Mouse (Mus musculus) midbrain, embryonic 10.5 days (tissue): ENCODE measurements at regions not wholly inside any gene's neighbourhood (a gene's known extent, or its start where the extent isn't known, plus 50 kb on each side); places are given as distances from the start of the nearest gene placed in this dataset.

Source experiments
- DNase-seq: peaks from one replicate; pipeline ENCODE4 v3.0.0-alpha.2; 2017; ENCODE audit warnings: low spot score
- H3K27ac ChIP-seq: fragments of 300-500 bp; sonication (generic); replicated peaks from 2 replicates; pipeline ENCODE4 v1.5.1; 2016; ENCODE audit warnings: mild to moderate bottlenecking
- H3K27me3 ChIP-seq: fragments of 300-500 bp; sonication (generic); 2 replicates; pipeline ENCODE4 v1.6.1; 2016; ENCODE audit warnings: low read depth, mild to moderate bottlenecking; ENCODE audit not compliant: poor library complexity, severe bottlenecking
- H3K36me3 ChIP-seq: fragments of 300-500 bp; sonication (generic); 2 replicates; pipeline ENCODE4 v1.6.1; 2016; ENCODE audit warnings: mild to moderate bottlenecking, moderate library complexity
- H3K4me1 ChIP-seq: fragments of 300-500 bp; sonication (generic); 2 replicates; pipeline ENCODE4 v1.6.1; 2016
- H3K4me3 ChIP-seq: fragments of 300-500 bp; sonication (generic); 2 replicates; pipeline ENCODE4 v1.5.1; 2016; ENCODE audit warnings: mild to moderate bottlenecking, moderate library complexity
- H3K9me3 ChIP-seq: fragments of 300-500 bp; sonication (generic); replicated peaks from 2 replicates; pipeline ENCODE4 v1.6.1; 2016; ENCODE audit warnings: mild to moderate bottlenecking
- whole genome bisulfite sequencing: fragments of 180-500 bp; shearing (Covaris S2); methylation state at CpG from one replicate; pipeline ENCODE4 v1.1.7; 2016; 5-methylcytosine and 5-hydroxymethylcytosine counted together

DNA sequence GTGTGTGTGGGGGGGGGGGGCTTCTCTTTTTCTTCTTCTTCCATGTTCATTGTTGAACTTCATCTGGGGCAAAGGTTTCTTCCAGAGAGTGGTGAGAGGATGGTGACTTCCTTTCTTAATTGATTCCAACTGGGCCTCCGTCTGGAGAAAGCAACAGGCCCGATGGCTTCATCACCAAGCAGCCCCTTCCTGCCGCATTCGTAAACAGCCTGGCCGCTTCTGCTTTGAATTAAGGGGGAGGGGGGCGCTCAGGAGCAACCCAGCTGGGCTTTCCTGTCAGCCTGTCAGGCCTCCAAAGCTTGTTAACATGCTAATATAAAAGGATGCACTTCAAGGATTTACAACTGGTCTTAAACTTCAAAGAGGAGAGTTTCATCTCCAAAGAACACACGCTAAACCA, 111.5 kb downstream of the Tfap2c start:
- peak; percentile 68 for DNase-seq
- H3K9me3 ChIP-seq: 0 out of 2 replicates have a peak, but pooled peaks cover 3% of the 10 kb centered on the region
- H3K4me1 ChIP-seq: peaks cover 30% of the 10 kb centered on the region
- no peaks in the 10 kb centered on the region for H3K36me3 ChIP-seq
- no peak overlapping the region for H3K27ac ChIP-seq
- H3K4me3 ChIP-seq: peak overlapping the region; percentile 16; the same call in 1 of the 2 replicates
- WGBS: 2% methylated on average over 7 of the region's 7 CpGs
- peaks cover 55% of the 10 kb centered on the region for H3K27me3 ChIP-seq

- peak; percentile 20 for DNase-seq
- Histone ChIP-seq H3K36me3 (no peaks in the 10 kb centered on the region), H3K9me3 (0 out of 2 replicates have a peak, but pooled peaks cover 3% of the 10 kb centered on the region), H3K4me3 (peak overlapping the region; percentile 16; the same call in 1 of the 2 replicates), H3K27me3 (peaks cover 61% of the 10 kb centered on the region), H3K27ac (no peak overlapping the region; the same call in 1 of the 2 replicates), H3K4me1 (peaks cover 31% of the 10 kb centered on the region)
- 8% methylated on average over 15 of the region's 15 CpGs for WGBS
Measured at GRCm38 (mm10) chr2:172661418-172661980, 112.1 kb downstream of the Tfap2c start.

DNA sequence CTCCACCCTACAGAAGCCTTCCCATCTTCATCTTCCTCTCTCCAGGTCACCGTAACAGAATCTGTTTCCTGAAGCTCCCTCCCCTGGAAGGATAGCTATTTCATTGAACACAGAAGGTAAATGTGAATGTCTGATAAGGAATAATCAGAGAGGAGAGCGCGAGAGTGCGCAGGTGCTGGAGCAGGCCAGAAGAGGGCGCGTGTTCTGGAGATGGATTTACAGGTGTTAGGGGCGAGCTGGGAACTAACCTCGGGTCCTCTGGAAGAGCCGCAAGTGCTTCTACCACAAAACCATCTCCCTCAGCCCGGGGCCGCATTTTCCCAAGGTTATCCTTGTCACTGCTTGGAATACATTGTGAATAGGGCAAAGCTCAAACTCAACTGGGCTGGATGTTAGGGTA, 112.8 kb downstream of the Tfap2c start:
- H3K9me3 ChIP-seq: 0 out of 2 replicates have a peak, but pooled peaks cover 3% of the 10 kb centered on the region
- peaks cover 65% of the 10 kb centered on the region for H3K27me3 ChIP-seq
- H3K4me3 ChIP-seq: no peak overlapping the region
- H3K36me3 ChIP-seq: no peaks in the 10 kb centered on the region
- H3K27ac ChIP-seq: no peak overlapping the region
- WGBS: 62% methylated on average over 11 of the region's 11 CpGs
- no peak for DNase-seq
- H3K4me1 ChIP-seq: peaks cover 31% of the 10 kb centered on the region

DNA sequence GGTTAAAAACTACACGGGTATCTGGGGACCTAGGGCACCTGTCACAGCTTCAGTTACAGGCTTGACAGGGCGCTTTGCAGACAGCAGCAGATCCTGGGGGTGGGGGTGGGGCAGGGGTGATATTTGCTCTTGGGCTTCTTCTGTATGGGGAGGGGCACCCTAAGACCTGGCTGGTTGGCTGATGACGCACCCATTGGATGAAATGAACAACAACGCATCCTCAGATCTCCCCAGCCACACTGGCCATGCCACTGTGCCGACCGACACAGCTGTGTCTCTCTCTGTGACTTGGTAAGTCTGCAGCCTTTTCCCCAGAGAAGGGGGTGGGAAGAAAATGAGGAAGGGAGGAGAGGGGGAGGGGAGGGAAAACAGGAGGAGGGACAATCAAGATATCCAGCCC, 114.3 kb downstream of the Tfap2c start:
- H3K9me3 ChIP-seq: 0 out of 2 replicates have a peak, but pooled peaks cover 3% of the 10 kb centered on the region
- peaks cover 68% of the 10 kb centered on the region for H3K27me3 ChIP-seq
- WGBS: 6% methylated on average over 6 of the region's 6 CpGs
- no peaks in the 10 kb centered on the region for H3K36me3 ChIP-seq
- H3K4me1 ChIP-seq: peaks cover 31% of the 10 kb centered on the region
- H3K4me3 ChIP-seq: peak overlapping the region; percentile 33
- DNase-seq: no peak
- peak overlapping the region; percentile 42; the same call in 1 of the 2 replicates for H3K27ac ChIP-seq

GRCm38 (mm10) chr2:172673081-172673480, 123.7 kb downstream of the Tfap2c start:
- H3K4me1 ChIP-seq: 0 out of 2 replicates have a peak, but pooled peaks cover 6% of the 10 kb centered on the region
- DNase-seq: no peak
- H3K36me3 ChIP-seq: no peaks in the 10 kb centered on the region
- no peaks in the 10 kb centered on the region for H3K9me3 ChIP-seq
- 12% methylated on average over 2 of the region's 2 CpGs for WGBS
- H3K27ac ChIP-seq: no peak overlapping the region
- H3K4me3 ChIP-seq: no peak overlapping the region
- peaks cover 14% of the 10 kb centered on the region; the same call in 1 of the 2 replicates for H3K27me3 ChIP-seq

DNA sequence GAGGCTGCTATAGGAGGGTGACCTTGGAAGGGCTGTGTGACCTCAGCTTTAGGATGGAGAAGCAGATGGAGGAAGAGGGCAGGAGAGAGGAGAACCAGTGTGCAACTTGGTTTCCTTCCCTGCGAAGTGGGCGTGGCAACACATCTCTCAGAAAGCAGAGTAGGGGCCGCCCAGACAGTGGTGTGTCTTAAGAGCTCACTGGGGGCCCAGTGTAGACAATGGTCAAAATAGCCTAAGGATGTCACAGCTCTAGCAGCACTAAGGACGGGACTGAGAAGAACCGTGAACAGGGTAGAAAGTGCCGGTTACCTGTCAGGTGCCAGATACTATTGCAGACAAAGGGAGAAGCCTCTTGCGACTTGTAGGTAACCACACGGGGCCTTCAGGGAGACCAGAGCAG, 125.2 kb downstream of the Tfap2c start:
- Histone ChIP-seq H3K36me3 (no peaks in the 10 kb centered on the region), H3K27ac (no peak overlapping the region), H3K4me3 (no peak overlapping the region), H3K27me3 (0 out of 2 replicates have a peak, but pooled peaks cover 6% of the 10 kb centered on the region), H3K4me1 (0 out of 2 replicates have a peak, but pooled peaks cover 6% of the 10 kb centered on the region), H3K9me3 (no peaks in the 10 kb centered on the region)
- 85% methylated on average over 8 of the region's 8 CpGs for WGBS
- no peak for DNase-seq

DNA sequence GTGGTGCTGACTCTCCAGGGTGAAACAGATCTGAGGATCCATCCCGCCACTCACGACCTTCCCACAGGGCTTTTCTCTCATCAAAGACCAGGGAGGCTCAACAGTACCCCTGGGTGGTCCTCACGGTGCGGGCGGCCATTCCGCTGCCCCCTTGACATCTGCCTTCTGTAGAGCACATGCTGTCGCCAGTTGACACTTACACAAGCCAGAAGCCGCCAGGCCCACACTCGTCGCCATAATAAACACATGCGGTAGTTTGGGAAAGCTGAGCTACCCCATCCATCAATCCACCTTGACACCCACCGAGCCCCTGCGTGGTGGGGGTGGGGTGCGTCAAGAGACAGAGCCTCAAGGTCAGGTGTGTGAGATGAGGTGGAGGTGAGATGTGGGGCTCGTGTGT, 125.7 kb downstream of the Tfap2c start:
- H3K27ac ChIP-seq: no peak overlapping the region

DNA sequence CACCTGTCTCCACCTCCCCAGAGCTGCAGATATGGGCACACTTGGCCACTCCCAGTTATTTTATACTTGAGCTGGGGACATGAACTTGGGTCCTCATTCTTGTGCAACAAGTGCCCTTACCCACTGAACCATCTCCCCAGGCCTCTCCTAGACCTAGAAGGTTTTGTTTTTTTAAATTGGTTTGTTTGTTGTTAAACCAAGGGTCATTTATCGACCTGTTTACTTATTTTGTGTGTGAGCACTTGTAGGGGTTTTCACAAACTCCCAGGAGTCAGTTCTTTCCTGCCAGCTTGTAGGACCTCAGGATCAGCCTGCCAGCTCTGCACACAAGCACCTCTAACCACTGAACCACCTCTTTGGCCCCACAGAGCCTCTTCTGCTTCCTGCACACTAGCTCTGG, 140.8 kb downstream of the Tfap2c start:
- peaks cover 4% of the 10 kb centered on the region for H3K9me3 ChIP-seq
- H3K4me3 ChIP-seq: no peak overlapping the region
- 0 out of 2 replicates have a peak, but pooled peaks cover 2% of the 10 kb centered on the region for H3K27me3 ChIP-seq
- H3K27ac ChIP-seq: no peak overlapping the region
- DNase-seq: no peak
- H3K36me3 ChIP-seq: no peaks in the 10 kb centered on the region
- WGBS: 78% methylated on average over 1 of the region's 1 CpGs
- 0 out of 2 replicates have a peak, but pooled peaks cover 11% of the 10 kb centered on the region for H3K4me1 ChIP-seq

More for the DNA sequence above, 125.7 kb downstream of the Tfap2c start:
- Histone ChIP-seq H3K4me3 (no peak overlapping the region), H3K9me3 (no peaks in the 10 kb centered on the region), H3K27me3 (0 out of 2 replicates have a peak, but pooled peaks cover 2% of the 10 kb centered on the region), H3K4me1 (0 out of 2 replicates have a peak, but pooled peaks cover 6% of the 10 kb centered on the region), H3K36me3 (no peaks in the 10 kb centered on the region)
- 76% methylated on average over 15 of the region's 15 CpGs for WGBS
- DNase-seq: no peak

GRCm38 (mm10) chr2:172690931-172691651, 141.7 kb downstream of the Tfap2c start:
- H3K27me3 ChIP-seq: 0 out of 2 replicates have a peak, but pooled peaks cover 2% of the 10 kb centered on the region
- no peak for DNase-seq
- H3K27ac ChIP-seq: no peak overlapping the region
- 0 out of 2 replicates have a peak, but pooled peaks cover 11% of the 10 kb centered on the region for H3K4me1 ChIP-seq
- no peak overlapping the region for H3K4me3 ChIP-seq
- 72% methylated on average over 9 of the region's 9 CpGs for WGBS
- H3K9me3 ChIP-seq: peaks cover 4% of the 10 kb centered on the region
- H3K36me3 ChIP-seq: no peaks in the 10 kb centered on the region

DNA sequence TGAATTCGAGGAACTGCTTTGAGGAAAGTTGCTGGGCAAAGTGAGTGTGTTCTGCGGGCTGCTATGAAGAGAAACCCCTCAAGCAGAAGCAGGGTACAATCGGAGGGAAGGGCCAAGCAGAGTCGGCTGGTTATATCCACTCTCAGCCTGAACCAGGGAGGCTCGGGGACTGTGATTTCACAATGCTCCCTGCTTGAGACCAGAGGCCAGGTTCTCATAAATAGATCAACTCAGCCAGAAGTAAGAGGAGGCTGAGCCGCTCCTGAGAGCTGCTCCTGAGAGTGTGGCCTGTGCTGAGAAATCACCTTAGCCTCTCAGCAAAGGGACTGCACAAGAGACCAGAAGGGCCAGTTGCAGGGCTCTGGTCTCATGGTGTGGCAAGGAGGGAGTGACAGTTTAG, 149.6 kb downstream of the Tfap2c start:
- Histone ChIP-seq H3K27me3 (0 out of 2 replicates have a peak, but pooled peaks cover 5% of the 10 kb centered on the region), H3K4me1 (peaks cover 5% of the 10 kb centered on the region)
- no peak for DNase-seq

GRCm38 (mm10) chr2:172699654-172700053, 150.3 kb downstream of the Tfap2c start:
- peaks cover 5% of the 10 kb centered on the region for H3K4me1 ChIP-seq
- H3K27me3 ChIP-seq: 0 out of 2 replicates have a peak, but pooled peaks cover 5% of the 10 kb centered on the region
- 89% methylated on average over 4 of the region's 4 CpGs for WGBS
- no peaks in the 10 kb centered on the region for H3K36me3 ChIP-seq
- no peaks in the 10 kb centered on the region for H3K9me3 ChIP-seq
- no peak for DNase-seq
- no peak overlapping the region for H3K4me3 ChIP-seq
- H3K27ac ChIP-seq: no peak overlapping the region

More for the DNA sequence above, 149.6 kb downstream of the Tfap2c start:
- Histone ChIP-seq H3K27ac (no peak overlapping the region), H3K9me3 (no peaks in the 10 kb centered on the region), H3K4me3 (no peak overlapping the region), H3K36me3 (no peaks in the 10 kb centered on the region)
- WGBS: 59% methylated on average over 6 of the region's 6 CpGs

- DNase-seq: no peak
- no peak overlapping the region for H3K27ac ChIP-seq
- H3K36me3 ChIP-seq: no peaks in the 10 kb centered on the region
- H3K4me1 ChIP-seq: no peaks in the 10 kb centered on the region
- 78% methylated on average over 4 of the region's 4 CpGs for WGBS
- H3K4me3 ChIP-seq: no peak overlapping the region
- no peaks in the 10 kb centered on the region for H3K9me3 ChIP-seq
- 0 out of 2 replicates have a peak, but pooled peaks cover 12% of the 10 kb centered on the region for H3K27me3 ChIP-seq
Measured at GRCm38 (mm10) chr2:172710641-172711040, 161.2 kb downstream of the Tfap2c start.

- WGBS: 2% methylated on average over 13 of the region's 13 CpGs
- Histone ChIP-seq H3K9me3 (no peaks in the 10 kb centered on the region), H3K4me1 (peaks cover 54% of the 10 kb centered on the region), H3K36me3 (no peaks in the 10 kb centered on the region), H3K4me3 (peak overlapping the region; percentile 48), H3K27me3 (peaks cover 90% of the 10 kb centered on the region), H3K27ac (peak overlapping the region; percentile 47)
- no peak for DNase-seq
Measured at GRCm38 (mm10) chr2:172726701-172727100, 177.3 kb downstream of the Tfap2c start.
